Mouse (Mus musculus): ENCODE measurements around the gene Wdr76.

- no peak for TF ChIP-seq CTCF (IDR thresholded peaks at IDR 0.05; ENCODE audit: low read depth, low read length)
- no peak for TF ChIP-seq GATA1 (IDR thresholded peaks at IDR 0.05; ENCODE audit: borderline replicate concordance, low read length)
- no peak for TF ChIP-seq TAL1 (conservative IDR thresholded peaks at IDR 0.05; ENCODE audit: low read depth, low read length)
These were observed 87.6 kb downstream of the Wdr76 start for GRCm38 (mm10) chr2:121594131-121594530.

Data from G1E (cell line).